13 mouse cellular contexts compared by ENCODE assay signal in genomic region chr1:167579131-167579530, GRCm38 (mm10). TPM values are rescaled to one million over a fixed set of nuclear protein-coding genes. Genes with fewer than 3 reads are reported as not detected.
"Had no signal": no experiment of that assay in that cellular context is flagged by ENCODE, and none has a peak within 500 bp of the region (broad histone marks: within the 10 kb centered on the region; RNA-seq: fewer than 3 reads in every experiment).

No protein-coding gene starts in this region.

- DNase-seq: lung, adult 18-20 months; lung, embryonic 14.5 days; lung, postnatal 10 days; lung, postnatal 4 days; midbrain, embryonic 14.5 days; retina, postnatal 1 day; right cerebral cortex, adult 18-20 months; right cerebral cortex, postnatal 25 days; spleen, adult 18-20 months; thymus, adult 2 months; thymus, postnatal 25 days; thymus, postnatal 4 days had no signal

RNA-seq across cellular contexts. Expression of gene Rxrg, which starts 19.1 kb away (rescaled TPM):
- total RNA-seq: megakaryocyte, adult 5-6 weeks had no signal
